In genomic region chr9:102001633-102002165, GRCm38 (mm10) we compare ENCODE assay signal across 26 mouse cellular contexts.
"Had no signal": no experiment of that assay in that cellular context is flagged by ENCODE, and none has a peak within 500 bp of the region (broad histone marks: within the 10 kb centered on the region; RNA-seq: fewer than 3 reads in every experiment).

No protein-coding gene starts in this region.

- H3K27ac ChIP-seq: gastrocnemius, adult 2 months; heart, adult 2 months; hindbrain, embryonic 10.5 days; hindbrain, embryonic 12.5 days; hindbrain, embryonic 14.5 days; layer of hippocampus, adult 2 months; left cerebral cortex, adult 2 months; limb, embryonic 10.5 days; limb, embryonic 12.5 days; liver, embryonic 13.5 days; liver, embryonic 15.5 days had no signal

- H3K4me2 ChIP-seq: heart, embryonic 12.5 days; hindbrain, embryonic 12.5 days; hindbrain, embryonic 14.5 days; limb, embryonic 12.5 days; liver, embryonic 11.5 days; liver, embryonic 13.5 days; liver, embryonic 15.5 days had no signal

- H3K9ac ChIP-seq: heart, embryonic 12.5 days; hindbrain, embryonic 12.5 days; hindbrain, embryonic 14.5 days; limb, embryonic 12.5 days; liver, embryonic 13.5 days; liver, embryonic 15.5 days had no signal

- H3K4me1 ChIP-seq: hindbrain, embryonic 12.5 days had no signal

- H3K27me3 ChIP-seq: hindbrain, embryonic 12.5 days; liver, embryonic 15.5 days had no signal

- H3K9me3 ChIP-seq: hindbrain, embryonic 10.5 days; limb, embryonic 10.5 days; limb, embryonic 12.5 days; liver, embryonic 13.5 days; liver, embryonic 15.5 days had no signal

- H3K36me3 ChIP-seq: heart, embryonic 12.5 days; hindbrain, embryonic 12.5 days; limb, embryonic 10.5 days; limb, embryonic 12.5 days; liver, embryonic 13.5 days; liver, embryonic 15.5 days had no signal

- H3K4me3 ChIP-seq: gastrocnemius, adult 2 months; heart, adult 2 months; heart, embryonic 12.5 days; hindbrain, embryonic 10.5 days; hindbrain, embryonic 12.5 days; layer of hippocampus, adult 2 months; left cerebral cortex, adult 2 months; limb, embryonic 10.5 days; limb, embryonic 12.5 days; liver, embryonic 13.5 days; liver, embryonic 15.5 days had no signal

- DNase-seq: gastrocnemius, adult 2 months; gastrocnemius, postnatal 10 days; gastrocnemius, postnatal 25 days; heart, adult 2 months; heart, postnatal 14 days; heart, postnatal 4 days; kidney, adult 18-20 months; kidney, adult 8-10 months; kidney, postnatal 10 days; kidney, postnatal 25 days; kidney, postnatal 4 days; liver; liver, embryonic 13.5 days had no signal

- ATAC-seq: hindbrain, embryonic 16.5 days; inflammation-experienced regulatory T-cells, adult 6 months; intestine, postnatal 0 days had no signal
